Mouse (Mus musculus) ES-Bruce4 (cell line): ENCODE data around the gene Klrb1b. TPM values are rescaled to one million over a fixed set of nuclear protein-coding genes. Genes with fewer than 3 reads are reported as not detected.

Experiments
- H3K27ac ChIP-seq: 2 replicates; pipeline ENCODE4 v1.5.1; 2012; ENCODE audit warnings: low read length, inconsistent platforms; ENCODE audit not compliant: insufficient read depth
- H3K27me3 ChIP-seq: 2 replicates; pipeline ENCODE4 v1.6.1; 2012; ENCODE audit warnings: mild to moderate bottlenecking, low read length, inconsistent platforms; ENCODE audit not compliant: control insufficient read depth, poor library complexity, insufficient read depth, severe bottlenecking
- H3K36me3 ChIP-seq: 2 replicates; pipeline ENCODE4 v1.6.1; 2012; ENCODE audit warnings: inconsistent platforms, mild to moderate bottlenecking, low read length, moderate library complexity; ENCODE audit not compliant: control insufficient read depth, poor library complexity, insufficient read depth, severe bottlenecking
- H3K4me1 ChIP-seq: one replicate; pipeline ENCODE4 v1.8.1; 2011; ENCODE audit warnings: low read length; ENCODE audit not compliant: control insufficient read depth, insufficient read depth
- H3K4me3 ChIP-seq: 2 replicates; pipeline ENCODE4 v1.5.1; 2011; ENCODE audit warnings: low read depth, mild to moderate bottlenecking, low read length
- H3K9ac ChIP-seq: 2 replicates; pipeline ENCODE4 v1.6.1; 2012; ENCODE audit warnings: low read depth, mild to moderate bottlenecking, inconsistent platforms; ENCODE audit not compliant: poor library complexity, severe bottlenecking
- H3K9me3 ChIP-seq: replicated peaks from 2 replicates; pipeline ENCODE4 v1.6.1; 2012; ENCODE audit warnings: mild to moderate bottlenecking, low read length, inconsistent platforms; ENCODE audit not compliant: control insufficient read depth, poor library complexity, insufficient read depth, severe bottlenecking
- CTCF ChIP-seq: IDR thresholded peaks from one replicate; pipeline ENCODE4 v1.8.1; 2011; ENCODE audit warnings: low read depth, low read length
- EP300 ChIP-seq: IDR thresholded peaks from 2 replicates; pipeline ENCODE4 v1.6.1; 2011; ENCODE audit warnings: low read depth, low read length; ENCODE audit not compliant: insufficient read depth
- POLR2A ChIP-seq: IDR thresholded peaks from one replicate; pipeline ENCODE4 v1.8.1; 2011; ENCODE audit warnings: low read length; ENCODE audit not compliant: insufficient read depth
- polyA plus RNA-seq: library from polyadenylated mRNA; stranded (reverse); fragments of >200 nt; gene quantifications from 2 replicates; pipeline ENCODE4 v1.2.4, GENCODE M21; 2011; ENCODE audit warnings: low read depth; ENCODE audit not compliant: missing spikeins, insufficient read depth, insufficient read length

Klrb1b gene
- not detected in 2 replicates for polyA plus RNA-seq

DNA sequence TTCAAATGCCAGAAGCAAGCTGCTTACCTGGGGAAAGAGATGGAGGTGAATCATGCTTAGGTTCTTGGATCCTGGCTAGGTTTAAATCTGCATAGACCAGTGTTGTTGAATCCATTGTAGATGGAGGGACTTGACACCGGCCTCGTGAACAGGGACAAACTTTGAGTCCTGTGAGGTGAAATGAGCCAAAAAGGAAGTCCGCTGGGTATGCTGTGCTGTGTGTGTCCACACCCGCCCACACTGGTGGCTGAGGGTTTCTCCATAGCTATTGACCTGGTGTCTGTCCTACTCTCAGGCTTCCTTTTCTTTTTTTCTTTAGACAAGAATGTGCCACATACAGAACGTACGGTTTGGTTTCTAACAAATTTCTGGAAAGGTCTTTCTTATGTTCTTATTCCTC, at the start of gene Klrb1b, which contains the start of gene Gm44511:
TSS of gene Klrb1b (minus strand) at position 200 of the 400 bp plus-strand sequence.
TSS of gene Gm44511 (minus strand) at position 184 of the 400 bp plus-strand sequence.
- H3K27me3 ChIP-seq, result no peaks in the 10 kb centered on the region
- H3K9me3 ChIP-seq, result no peaks in the 10 kb centered on the region
- no peak within 1 kb of the TSS for H3K27ac ChIP-seq
- H3K4me3 ChIP-seq, result no peak within 1 kb of the TSS
- H3K4me1 ChIP-seq, result peaks cover 3% of the 10 kb centered on the region
- TF ChIP-seq EP300 (no peak), CTCF (no peak), POLR2A (no peak)
- no peak within 1 kb of the TSS for H3K9ac ChIP-seq
- H3K36me3 ChIP-seq, result no peaks in the 10 kb centered on the region

DNA sequence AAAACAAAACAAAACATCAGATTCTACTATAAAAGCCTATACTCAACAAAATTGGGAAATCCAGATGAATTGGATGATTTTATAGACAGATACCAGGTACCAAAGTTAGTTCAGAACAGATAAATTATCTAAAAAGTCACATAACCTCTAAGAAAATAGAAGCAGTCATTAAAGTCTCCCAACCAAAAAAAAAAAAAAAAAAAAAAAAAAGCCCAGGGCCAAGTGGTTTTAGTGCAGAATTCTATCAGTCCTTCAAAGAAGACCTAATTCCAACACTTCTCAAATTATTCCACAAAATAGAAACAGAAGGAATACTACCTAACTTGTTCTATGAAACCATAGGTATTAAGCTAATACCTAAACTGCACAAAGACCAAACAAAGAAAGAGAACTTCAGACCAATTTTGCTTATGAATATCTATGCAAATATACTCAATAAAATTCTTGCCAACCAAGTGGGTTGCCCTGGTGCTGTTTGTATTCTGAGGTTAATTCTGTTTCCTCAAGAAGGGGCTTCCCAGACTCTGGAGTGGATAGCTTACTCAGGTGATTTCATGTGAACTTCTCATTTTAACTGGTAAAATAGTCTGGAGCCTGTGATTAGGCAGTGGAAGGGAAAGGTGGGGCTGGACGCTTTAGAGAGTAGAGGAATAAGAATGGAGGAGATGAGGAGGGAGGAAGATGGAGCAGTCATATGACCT, 45.9 kb upstream of the Klrb1b start:
- Histone ChIP-seq H3K9me3 (peaks cover 17% of the 10 kb centered on the region), H3K27me3 (no peaks in the 10 kb centered on the region), H3K4me3 (no peak overlapping the region), H3K36me3 (no peaks in the 10 kb centered on the region), H3K4me1 (no peaks in the 10 kb centered on the region), H3K9ac (no peak overlapping the region), H3K27ac (no peak overlapping the region)
- no peak for TF ChIP-seq EP300
- no peak for TF ChIP-seq POLR2A
- no peak for TF ChIP-seq CTCF

DNA sequence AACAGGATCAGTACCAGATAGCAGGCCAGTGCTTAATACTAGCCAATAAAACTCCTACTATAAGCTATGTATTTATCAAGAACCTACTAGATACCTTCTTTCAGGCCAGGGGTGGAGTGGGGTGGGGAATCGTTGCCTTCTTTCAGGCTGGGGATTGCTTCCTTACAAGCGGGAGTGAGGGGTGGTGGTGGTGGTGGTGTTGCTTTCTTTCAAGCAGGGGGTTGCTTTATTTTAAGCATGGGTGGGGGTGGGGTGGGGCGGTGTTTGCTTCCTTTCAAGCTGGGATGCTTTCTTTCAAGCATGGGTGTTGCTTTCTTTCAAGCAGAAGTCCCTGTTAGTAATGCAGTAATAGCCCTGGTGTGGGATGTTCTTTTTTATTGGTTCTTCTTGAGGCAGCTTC, 42.7 kb upstream of the Klrb1b start:
- no peaks in the 10 kb centered on the region for H3K36me3 ChIP-seq
- no peaks in the 10 kb centered on the region for H3K27me3 ChIP-seq
- peak overlapping the region; percentile 13 for H3K27ac ChIP-seq
- H3K9me3 ChIP-seq, result peaks cover 12% of the 10 kb centered on the region
- TF ChIP-seq EP300 (no peak), CTCF (no peak), POLR2A (no peak)
- no peak overlapping the region for H3K4me3 ChIP-seq
- H3K4me1 ChIP-seq, result no peaks in the 10 kb centered on the region
- H3K9ac ChIP-seq, result no peak overlapping the region

DNA sequence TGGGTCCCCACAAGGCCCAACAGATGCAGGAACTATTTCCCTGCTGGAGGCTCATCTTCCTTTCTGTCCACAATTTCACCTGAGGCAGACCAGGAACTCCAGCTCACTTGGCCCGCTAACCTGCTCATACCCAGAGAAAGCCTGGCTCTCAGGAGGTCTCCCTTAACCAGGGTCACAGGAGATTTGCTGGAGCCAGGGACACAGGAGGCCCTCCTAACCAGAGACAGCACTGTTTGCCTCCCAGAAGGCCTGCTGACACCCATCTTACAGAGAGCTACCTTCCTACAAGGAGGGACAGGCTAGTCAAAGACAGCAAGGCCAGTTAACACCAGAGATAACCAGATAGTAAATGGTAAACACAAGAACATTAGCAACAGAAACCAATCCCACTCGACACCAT, 31.8 kb upstream of the Klrb1b start:
- H3K4me3 ChIP-seq, result no peak overlapping the region
- H3K27ac ChIP-seq, result no peak overlapping the region
- no peak overlapping the region for H3K9ac ChIP-seq
- TF ChIP-seq EP300 (no peak), POLR2A (no peak), CTCF (no peak)
- no peaks in the 10 kb centered on the region for H3K9me3 ChIP-seq
- H3K36me3 ChIP-seq, result no peaks in the 10 kb centered on the region
- no peaks in the 10 kb centered on the region for H3K27me3 ChIP-seq
- no peaks in the 10 kb centered on the region for H3K4me1 ChIP-seq

DNA sequence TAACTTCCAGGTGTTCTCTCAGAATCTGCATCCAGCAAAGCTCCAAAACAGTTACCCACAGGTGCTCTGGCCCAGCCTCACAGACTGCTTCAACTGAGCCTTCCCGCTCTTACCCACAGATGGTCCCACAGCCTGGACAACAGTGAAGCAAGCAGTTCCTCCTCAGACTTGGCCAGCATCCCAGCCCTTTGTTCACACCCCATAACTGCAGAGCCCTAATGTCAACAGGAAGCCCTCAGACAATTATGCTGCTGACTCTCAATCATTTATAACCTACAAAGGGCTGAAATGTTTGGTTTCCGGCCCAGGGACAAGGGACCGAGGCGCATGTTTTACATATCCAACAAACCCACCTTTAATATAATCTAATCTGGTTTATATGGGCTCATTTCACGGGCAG, 30.1 kb upstream of the Klrb1b start:
- Histone ChIP-seq H3K27ac (no peak overlapping the region), H3K4me1 (no peaks in the 10 kb centered on the region), H3K27me3 (no peaks in the 10 kb centered on the region), H3K36me3 (no peaks in the 10 kb centered on the region), H3K9ac (no peak overlapping the region), H3K4me3 (no peak overlapping the region), H3K9me3 (no peaks in the 10 kb centered on the region)
- no peak for TF ChIP-seq CTCF
- no peak for TF ChIP-seq POLR2A
- no peak for TF ChIP-seq EP300

DNA sequence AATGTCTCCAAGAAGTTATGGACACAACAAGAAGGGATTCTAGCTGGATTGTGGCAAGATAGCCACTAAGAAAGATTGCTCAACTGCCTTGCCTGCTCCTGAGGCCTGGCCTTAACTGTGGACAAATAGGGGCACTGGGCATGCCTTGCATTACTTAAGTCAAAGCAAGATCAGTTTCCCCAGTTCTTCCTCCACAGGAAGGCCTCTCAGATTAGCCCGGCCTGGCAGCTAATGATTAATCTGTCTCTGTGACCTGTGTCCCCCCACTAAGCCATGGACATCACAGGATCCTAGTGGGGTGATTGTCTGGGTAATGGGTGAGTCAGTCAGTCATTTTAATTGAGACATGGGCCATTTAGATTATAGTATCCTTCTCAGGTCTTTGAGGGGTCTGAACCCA, 29.3 kb upstream of the Klrb1b start:
- TF ChIP-seq EP300 (no peak), POLR2A (no peak)

More for the DNA sequence above, 29.3 kb upstream of the Klrb1b start:
- no peak overlapping the region for H3K4me3 ChIP-seq
- no peak overlapping the region for H3K9ac ChIP-seq
- H3K27ac ChIP-seq, result no peak overlapping the region
- 0 out of 2 replicates have a peak, but pooled peaks cover 2% of the 10 kb centered on the region for H3K9me3 ChIP-seq
- no peaks in the 10 kb centered on the region for H3K27me3 ChIP-seq
- no peaks in the 10 kb centered on the region for H3K4me1 ChIP-seq
- H3K36me3 ChIP-seq, result no peaks in the 10 kb centered on the region
